Mouse (Mus musculus) lung, postnatal 0 days (tissue): ENCODE results near the gene Tbc1d1.

Experiments used
- CTCF ChIP-seq: IDR thresholded peaks from 2 replicates; pipeline ENCODE4 v1.5.1; 2016; ENCODE audit warnings: antibody characterized with exemption, mild to moderate bottlenecking
- EP300 ChIP-seq: IDR thresholded peaks from 2 replicates; pipeline ENCODE4 v1.6.1; 2016; ENCODE audit warnings: antibody characterized with exemption, mild to moderate bottlenecking, control low read depth

DNA sequence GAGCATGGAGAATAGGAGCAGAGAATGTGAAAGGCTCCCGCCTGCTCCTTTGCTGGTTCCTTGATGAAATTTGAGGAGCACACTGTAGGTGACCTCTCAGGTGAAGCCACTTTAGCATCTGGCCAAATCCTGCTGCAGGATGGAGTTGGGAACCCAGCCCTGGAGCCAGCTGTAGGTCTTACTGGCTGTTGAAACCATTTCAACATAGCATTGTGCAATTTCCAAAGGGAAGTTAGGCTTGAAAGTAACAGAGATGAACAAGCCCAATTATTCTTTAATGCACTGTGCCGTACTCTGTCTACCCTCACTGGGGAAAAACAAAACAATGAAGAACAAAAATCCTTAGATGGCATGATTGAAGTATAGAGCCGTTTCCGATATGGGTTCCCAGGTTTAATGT lies 22.2 kb upstream of the Tbc1d1 start:
- TF ChIP-seq EP300 = no peak
- no peak for TF ChIP-seq CTCF
